Mouse (Mus musculus): Measurements from ENCODE around the gene Aym1.

The Aym1 gene

GRCm38 (mm10) chr5:113354311-113354710, 2.8 kb upstream of the Aym1 start:
- no peak for DNase-seq

GRCm38 (mm10) chr5:113357656-113358055, 562 bp downstream of the Aym1 start:
- no peak for DNase-seq

GRCm38 (mm10) chr5:113358833-113359232, 1.7 kb downstream of the Aym1 start:
- DNase-seq = no peak

GRCm38 (mm10) chr5:113361283-113361682, 4.2 kb downstream of the Aym1 start:
- DNase-seq = no peak

- DNase-seq = peak; percentile 79
These were observed 5.3 kb downstream of the Aym1 start for GRCm38 (mm10) chr5:113362258-113362996.

GRCm38 (mm10) chr5:113363177-113363576, 6.1 kb downstream of the Aym1 start:
- no peak for DNase-seq

- DNase-seq = peak; percentile 82
These were observed 8.8 kb downstream of the Aym1 start for GRCm38 (mm10) chr5:113365921-113366320.

- DNase-seq = peak; percentile 22
These were observed 10.6 kb downstream of the Aym1 start for GRCm38 (mm10) chr5:113367726-113368125.

- DNase-seq = peak; percentile 60
These were observed 12.3 kb downstream of the Aym1 start for GRCm38 (mm10) chr5:113369262-113369868.

- DNase-seq = peak; percentile 44
These were observed 15.4 kb downstream of the Aym1 start for GRCm38 (mm10) chr5:113372449-113372848.

- DNase-seq = peak; percentile 73
These were observed 16.2 kb downstream of the Aym1 start for GRCm38 (mm10) chr5:113372995-113373950.

GRCm38 (mm10) chr5:113374290-113374689, 17.2 kb downstream of the Aym1 start:
- DNase-seq = no peak

- DNase-seq = peak; percentile 77
These were observed 18.7 kb downstream of the Aym1 start for GRCm38 (mm10) chr5:113375783-113376182.

- DNase-seq = peak; percentile 26
These were observed 19.2 kb downstream of the Aym1 start for GRCm38 (mm10) chr5:113376292-113376691.

GRCm38 (mm10) chr5:113379416-113379815, 22.3 kb downstream of the Aym1 start:
- no peak for DNase-seq

- no peak for DNase-seq
These were observed 23.5 kb downstream of the Aym1 start for GRCm38 (mm10) chr5:113380553-113380952.

GRCm38 (mm10) chr5:113382580-113382979, 25.5 kb downstream of the Aym1 start:
- DNase-seq = no peak

- DNase-seq = no peak
These were observed 36.7 kb downstream of the Aym1 start for GRCm38 (mm10) chr5:113393766-113394165.

GRCm38 (mm10) chr5:113396286-113396934, 39.3 kb downstream of the Aym1 start:
- DNase-seq = no peak

- no peak for DNase-seq
These were observed 40.6 kb downstream of the Aym1 start for GRCm38 (mm10) chr5:113397443-113398317.

GRCm38 (mm10) chr5:113402702-113403101, 45.6 kb downstream of the Aym1 start:
- no peak for DNase-seq

- DNase-seq = no peak
These were observed 50.3 kb downstream of the Aym1 start for GRCm38 (mm10) chr5:113407346-113407745.

Data from cerebellum, adult 11-12 months (tissue).